Mouse (Mus musculus): ENCODE measurements around the gene Zfp658.

The Zfp658 gene

DNA sequence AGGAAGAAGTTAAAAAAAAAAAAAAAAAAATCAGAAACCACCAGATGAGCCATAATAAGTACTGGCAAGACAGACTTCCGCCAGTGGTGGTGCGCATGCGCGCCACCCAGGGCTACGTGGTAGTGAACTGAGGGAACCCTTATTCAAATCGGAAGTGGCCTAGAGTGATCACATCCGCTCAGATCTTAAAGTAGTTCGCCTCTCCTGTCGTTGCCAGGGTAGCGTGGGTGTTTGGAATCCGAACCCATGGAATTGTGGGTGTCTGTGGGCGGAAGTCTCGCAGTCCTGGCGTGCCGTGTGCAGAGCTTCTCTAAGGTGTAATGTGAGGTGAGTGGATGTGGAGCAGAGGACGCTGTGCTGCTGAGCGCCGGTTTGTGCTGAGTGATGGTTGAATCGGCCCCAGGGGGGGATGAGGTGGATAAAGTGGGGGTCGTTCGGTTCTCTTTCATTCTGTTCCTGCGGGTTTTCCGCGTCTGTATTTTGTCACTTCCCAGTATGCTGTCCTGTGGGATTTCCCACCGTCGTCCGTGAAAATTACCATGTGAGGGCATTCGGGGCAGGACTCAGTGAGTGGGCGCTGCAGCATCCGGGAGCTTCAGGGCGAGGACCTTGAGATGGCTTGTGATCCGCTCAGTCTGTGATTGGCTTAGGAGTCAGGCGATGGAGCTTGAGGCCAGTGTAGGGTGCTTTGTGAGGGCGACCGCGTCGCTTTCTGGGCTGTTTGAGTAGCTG lies 17.6 kb downstream of the Zfp658 start, which contains the start of gene Zfp719:
Zfp719 (plus strand) TSS at position 171 of the 732 bp plus-strand sequence.
- intact Hi-C loops (cut with DNase I), result loop anchor here (5.0 kb wide), 2 partner anchors 93 to 137 kb away; partner anchors contain the start of genes Cldnd2, Ctu1, Etfb and Gm45233

DNA sequence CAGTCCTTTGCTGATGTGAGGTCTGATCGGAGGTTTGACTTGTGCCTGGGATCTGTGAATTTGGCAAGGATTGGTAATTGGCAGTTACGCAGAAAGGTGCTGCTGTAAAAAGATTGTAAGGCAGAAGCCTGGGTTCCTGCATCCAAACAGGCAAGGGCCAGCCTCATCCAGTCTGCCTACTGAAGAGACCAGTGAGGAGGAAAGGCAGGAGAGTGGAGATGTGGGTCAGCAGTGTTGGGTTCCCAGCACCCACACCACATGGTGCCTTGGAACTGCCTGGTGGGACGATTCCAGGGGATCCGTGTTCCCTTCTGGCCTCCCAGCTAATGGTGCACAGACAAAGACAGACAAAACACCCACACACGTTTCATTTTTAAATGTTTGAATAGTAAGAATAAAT lies 18.5 kb downstream of the Zfp658 start:
- intact Hi-C loops (cut with DNase I), result loop anchor here (5.0 kb wide), 1 partner anchor 92 kb away; the partner anchor contains the start of gene Ctu1

DNA sequence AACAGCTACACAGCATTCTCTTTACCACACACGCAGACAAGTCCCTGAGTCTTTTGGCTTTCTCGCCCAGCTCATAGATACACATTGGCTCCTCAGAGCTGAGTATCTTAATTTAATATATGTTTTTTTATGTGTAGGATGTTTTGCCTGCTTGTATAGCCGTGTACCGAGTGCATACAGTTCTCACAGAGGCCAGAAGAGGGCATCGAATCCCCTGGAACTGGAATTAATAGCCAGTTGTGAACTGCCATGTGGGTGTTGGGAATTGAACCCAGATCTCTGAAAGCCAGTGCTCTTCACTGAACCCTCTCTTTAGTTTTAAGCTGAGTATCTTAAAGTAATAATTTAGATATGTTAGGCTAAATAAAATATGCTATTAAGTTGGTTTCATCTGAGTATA lies 22.7 kb downstream of the Zfp658 start:
- intact Hi-C loops (cut with DNase I), result loop anchor here (5.0 kb wide), 1 partner anchor 88 kb away; the partner anchor contains the start of gene Ctu1

DNA sequence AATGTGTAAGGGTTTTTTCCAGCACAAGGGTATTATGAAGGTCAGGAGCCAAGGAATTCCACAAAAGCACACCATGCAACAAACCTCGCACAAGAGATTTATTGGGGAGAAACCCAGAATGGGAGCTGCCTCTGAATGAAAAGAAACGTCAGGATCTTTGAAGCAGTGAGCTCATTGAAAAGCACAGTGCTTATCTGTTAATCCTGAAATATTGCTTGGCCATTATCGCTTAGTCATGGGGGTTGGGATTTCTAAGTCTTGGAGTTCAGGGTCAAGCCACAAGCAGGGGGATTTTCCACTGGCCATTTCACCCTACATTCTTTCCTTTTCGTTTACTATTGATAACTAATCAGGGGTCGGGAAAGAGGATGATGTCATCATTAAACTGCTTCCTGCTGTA lies 39.8 kb downstream of the Zfp658 start:
- intact Hi-C loops (cut with DNase I), result no loop called here

DNA sequence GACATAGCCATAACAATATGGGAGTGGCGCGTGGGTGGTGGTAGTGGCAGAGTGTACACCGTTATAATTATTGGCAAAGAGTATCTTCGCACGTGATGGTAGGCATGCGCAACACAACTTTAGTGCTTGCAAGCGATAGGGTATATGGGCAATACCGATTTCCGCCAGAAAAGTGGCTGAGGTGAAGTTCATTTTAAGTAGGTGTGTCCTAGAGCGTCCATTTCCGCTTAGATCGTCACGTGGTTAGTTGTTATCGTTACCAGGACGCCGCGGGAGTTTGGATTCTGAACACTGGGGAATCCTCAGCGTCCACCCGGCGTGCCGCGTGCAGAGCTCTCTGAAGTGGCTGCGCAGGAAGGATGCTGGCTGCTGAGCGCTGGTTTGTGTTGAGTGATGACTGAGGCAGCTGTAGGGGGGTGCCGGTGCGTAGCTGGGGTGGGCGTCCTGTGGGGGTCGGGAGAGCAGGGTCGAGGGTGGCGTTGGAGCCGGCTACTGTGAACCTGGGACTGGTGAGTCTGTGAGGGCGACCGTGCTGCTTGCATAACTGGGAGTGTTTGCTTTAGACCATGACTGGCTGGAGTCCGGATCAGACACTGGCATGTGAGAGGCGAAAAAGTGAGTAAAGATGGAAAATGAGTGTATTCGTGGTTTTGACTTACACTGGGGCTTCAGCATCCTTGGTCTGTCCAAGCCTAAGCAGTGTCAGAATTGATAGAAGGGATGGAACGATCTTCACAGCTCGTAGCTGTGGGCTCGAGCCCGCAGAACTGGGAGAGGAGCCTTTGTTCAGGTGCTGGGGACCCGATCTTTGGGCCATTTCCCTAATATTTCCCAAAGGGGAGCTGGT lies 45.1 kb downstream of the Zfp658 start, which contains the start of gene Zfp819:
Zfp819 (plus strand) TSS at position 274 of the 847 bp plus-strand sequence.
- intact Hi-C loops (cut with DNase I), result no loop called here

DNA sequence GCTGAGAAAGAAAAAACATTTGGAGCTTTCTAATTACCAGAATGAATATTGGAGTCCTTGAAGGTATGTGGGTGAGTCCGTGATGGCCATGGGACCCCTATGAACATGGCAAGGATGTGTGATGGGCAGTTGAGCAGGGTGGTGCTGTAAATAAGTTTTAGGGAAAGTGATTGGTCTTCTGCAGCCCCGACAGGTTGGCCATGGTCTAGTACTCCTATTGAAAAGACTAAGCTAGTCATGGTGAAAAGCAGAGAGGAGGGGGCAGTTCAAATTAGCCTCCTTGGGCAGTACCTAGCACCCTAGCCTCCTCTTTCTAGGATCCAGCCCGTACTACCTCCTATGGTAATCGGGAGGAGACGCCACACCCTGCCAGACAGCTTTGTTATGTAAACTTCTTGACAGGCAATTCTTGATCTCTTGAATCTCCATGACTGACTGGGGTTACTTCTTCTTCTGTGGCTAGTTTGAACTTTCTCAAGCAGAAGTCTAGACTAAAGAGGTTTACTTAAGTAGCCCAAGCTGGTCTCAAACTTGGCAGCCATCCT lies 45.8 kb downstream of the Zfp658 start:
- intact Hi-C loops (cut with DNase I), result no loop called here

DNA sequence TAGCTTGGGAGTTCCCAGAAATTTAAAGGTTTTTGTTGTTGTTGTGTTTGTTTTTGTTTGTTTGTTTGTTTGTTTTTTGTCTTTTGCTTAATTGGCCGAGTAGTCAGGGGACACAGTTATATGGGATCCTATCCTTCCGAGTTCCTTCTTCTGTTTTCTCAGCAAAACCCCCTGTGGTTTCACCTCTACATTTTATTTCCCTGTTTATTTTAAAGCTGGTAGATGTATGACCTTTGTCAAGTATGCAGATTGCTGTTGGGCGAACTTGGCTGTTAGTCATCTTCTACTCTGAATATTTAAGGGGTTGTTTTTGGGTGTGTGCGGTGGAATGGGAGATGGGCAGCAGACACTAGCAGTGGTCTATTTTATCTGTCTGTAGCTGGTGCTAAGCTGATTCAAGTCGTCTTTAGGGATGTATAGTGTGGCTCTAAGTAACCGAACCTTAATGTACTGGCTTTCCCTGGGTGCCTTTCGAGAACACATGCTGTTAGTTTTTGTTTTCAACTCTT lies 46.3 kb downstream of the Zfp658 start:
- intact Hi-C loops (cut with DNase I), result no loop called here

DNA sequence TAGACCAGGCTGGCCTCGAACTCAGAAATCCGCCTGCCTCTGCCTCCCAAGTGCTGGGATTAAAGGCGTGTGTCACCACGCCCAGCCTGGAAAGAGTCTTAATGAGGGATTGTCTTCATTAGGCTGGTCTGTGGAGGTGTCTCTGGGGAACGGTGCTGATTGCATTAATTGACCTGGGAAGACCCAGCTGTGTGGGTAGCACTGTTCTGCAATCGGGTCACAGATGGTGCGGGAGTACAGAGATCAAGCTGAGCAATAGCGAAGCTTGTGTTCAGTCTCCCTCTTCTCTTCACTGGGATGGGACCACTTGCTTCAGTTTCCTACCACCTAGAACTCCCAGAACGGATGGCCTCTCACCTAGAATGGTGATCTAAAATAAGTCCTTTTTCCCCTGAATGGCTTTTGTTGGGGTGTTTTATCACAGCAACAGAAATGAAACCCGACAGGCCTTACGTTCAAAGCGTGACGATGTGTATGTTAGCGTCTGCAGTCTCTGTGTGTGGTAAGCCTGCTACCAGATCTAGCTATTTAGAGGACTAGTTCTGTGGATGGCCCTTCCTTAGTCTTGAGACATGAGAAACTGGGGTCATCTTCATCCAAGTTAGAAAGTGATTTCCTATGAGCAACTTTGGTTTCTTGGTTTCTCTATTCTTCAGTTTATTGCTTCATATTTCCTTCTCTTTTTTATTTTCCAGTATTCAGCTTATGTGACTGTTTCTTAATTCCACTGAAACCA lies 51.9 kb downstream of the Zfp658 start:
- intact Hi-C loops (cut with DNase I), result no loop called here

DNA sequence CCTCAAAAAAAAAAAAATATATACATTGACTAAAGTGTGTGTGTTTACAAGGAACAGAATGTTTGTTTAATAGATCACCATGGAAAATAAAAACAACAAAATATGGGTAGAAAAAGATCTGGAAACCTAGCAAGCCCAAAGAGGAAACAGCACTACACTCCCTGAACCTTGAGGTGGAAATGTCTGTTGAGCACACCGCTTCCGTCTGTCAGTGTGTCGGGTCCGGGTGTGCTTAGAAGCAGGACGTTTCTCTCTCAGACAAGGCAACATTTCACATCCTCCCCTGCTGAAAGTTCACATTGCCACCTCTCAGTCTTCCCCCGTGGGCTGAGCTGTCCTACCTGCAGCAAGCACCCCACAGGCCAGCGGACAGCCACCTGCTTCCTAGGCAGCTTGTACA lies 60.9 kb downstream of the Zfp658 start:
- intact Hi-C loops (cut with DNase I), result no loop called here

DNA sequence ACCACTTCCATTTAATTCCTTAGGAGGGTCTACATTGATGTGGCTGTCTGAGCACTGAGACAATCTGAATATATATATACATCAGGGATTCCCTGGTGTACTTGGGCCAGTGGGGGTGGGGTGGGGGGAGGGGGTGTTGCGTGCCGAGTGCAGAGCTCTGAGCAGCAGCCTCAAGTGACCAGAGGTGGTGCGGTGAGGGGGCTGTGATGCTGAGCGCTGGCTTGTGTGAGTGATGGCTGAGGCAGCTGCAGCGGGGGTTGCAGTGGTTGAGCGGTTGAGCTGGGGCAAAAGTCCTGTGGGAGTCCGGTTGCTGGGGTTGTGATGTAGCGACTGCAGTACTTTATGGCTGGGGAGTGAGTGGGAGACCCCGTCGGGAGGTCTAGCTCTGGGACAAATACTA lies 61.8 kb downstream of the Zfp658 start:
- intact Hi-C loops (cut with DNase I), result loop anchor here (2.0 kb wide), 1 partner anchor 19 kb away; no protein-coding TSS in a partner anchor
